Mouse (Mus musculus) liver, postnatal 0 days (tissue): ENCODE results near the gene Tceal3.

Experiments used
- CTCF ChIP-seq: sonication (generic); IDR thresholded peaks from 2 replicates; pipeline ENCODE4 v1.5.1; 2016; ENCODE audit warnings: antibody characterized with exemption, low read depth
- EP300 ChIP-seq: IDR thresholded peaks from 2 replicates; pipeline ENCODE4 v1.6.1; 2016; ENCODE audit warnings: antibody characterized with exemption, low read depth, mild to moderate bottlenecking

DNA sequence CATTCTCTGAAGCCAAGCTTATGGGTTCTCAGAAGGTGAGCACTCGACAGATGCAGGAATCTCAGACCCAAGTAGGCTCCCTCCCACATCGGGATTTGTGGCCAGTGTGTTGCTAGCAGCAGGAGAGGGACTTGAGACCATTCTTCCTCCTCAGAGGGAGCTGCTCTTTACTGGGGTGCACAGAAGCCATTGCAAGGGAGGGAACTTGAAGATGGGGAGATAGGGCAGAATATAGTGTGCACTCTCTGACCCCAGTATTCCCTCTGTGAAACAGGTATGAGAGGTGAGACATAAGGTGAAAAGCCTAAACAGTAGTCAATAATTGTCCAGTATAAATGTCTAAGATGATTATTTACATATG, 235 bp downstream of the Tceal3 start:
- TF ChIP-seq CTCF (no peak), EP300 (no peak)
